Comparison of ENCODE assay signal across 12 mouse cellular contexts in the genomic region with DNA sequence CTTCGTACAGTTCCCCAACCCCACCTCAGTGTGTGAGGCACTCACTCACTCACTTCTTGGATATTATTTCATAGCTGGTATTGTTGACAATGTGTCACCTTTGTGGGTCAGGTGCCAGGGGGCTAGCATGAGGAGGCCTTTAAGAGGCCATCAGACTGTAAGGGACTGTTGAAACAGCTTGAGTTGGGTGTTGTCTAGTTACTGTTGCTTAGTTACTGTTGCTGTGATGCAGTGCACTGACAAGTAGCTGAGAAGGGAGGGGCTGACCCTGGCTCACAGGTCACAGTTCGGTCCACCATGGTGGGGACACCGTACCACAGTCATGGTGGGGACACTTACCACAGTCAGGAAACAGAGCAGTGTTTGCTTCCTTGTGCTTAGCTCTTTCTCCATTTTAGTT. TPM values are rescaled to one million over a fixed set of nuclear protein-coding genes. Genes with fewer than 3 reads are reported as not detected.
"Had no signal": no experiment of that assay in that cellular context is flagged by ENCODE, and none has a peak within 500 bp of the region (broad histone marks: within the 10 kb centered on the region; RNA-seq: fewer than 3 reads in every experiment).

No protein-coding gene starts in this region.

- ATAC-seq: liver, embryonic 12.5 days; midbrain, embryonic 13.5 days; midbrain, embryonic 15.5 days had no signal

- DNase-seq: lung, embryonic 14.5 days; lung, postnatal 36 days; right cerebral cortex, postnatal 14 days; thymus, adult 2 months; thymus, postnatal 25 days; thymus, postnatal 4 days had no signal

RNA-seq across cellular contexts. Expression of a gene that starts 2.4 kb away (rescaled TPM):
- total RNA-seq: monocyte, adult 5-6 weeks; neutrophil, adult 5-6 weeks had no signal

RNA-seq across cellular contexts. Expression of a gene that starts 35.5 kb away (rescaled TPM):
- total RNA-seq: monocyte, adult 5-6 weeks had no signal

RNA-seq across cellular contexts. Expression of a gene that starts 35.6 kb away (rescaled TPM):
- total RNA-seq: midbrain, postnatal 0 days had no signal
